Mouse (Mus musculus): Measurements from ENCODE around the gene 4930474N05Rik. TPM values are rescaled to one million over a fixed set of nuclear protein-coding genes. Genes with fewer than 3 reads are reported as not detected.

4930474N05Rik gene
- not detected for total RNA-seq (2021)

DNA sequence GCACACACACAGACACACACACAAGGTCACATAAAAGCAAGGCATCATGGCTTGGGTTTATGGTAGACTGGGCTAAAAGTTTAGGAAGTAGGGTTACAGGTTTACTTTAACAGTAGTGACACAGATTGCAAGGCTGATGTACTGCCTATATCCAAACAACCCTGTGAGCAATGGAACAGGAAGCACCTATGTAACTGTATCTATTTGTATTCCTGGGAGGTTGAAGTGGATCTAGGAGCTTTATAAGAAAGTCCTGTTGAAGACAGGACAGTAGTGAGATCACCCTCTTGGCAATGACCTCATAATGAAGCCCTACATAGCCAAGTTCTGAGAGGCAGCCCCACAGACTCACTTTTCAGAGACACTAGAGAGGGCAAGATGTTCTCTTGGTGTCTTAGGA is at the start of gene 4930474N05Rik:
4930474N05Rik (plus strand) TSS at position 301 of the 400 bp plus-strand sequence.
- intact Hi-C loops (cut with DNase I), result no loop called here
- DNase-seq (ENCODE audit: low spot score in 2 of 2), result no peak

- peak; percentile 16 to 25 for DNase-seq (ENCODE audit: low spot score in 2 of 2)
- intact Hi-C loops (cut with DNase I), result no loop called here
Observed at GRCm38 (mm10) chr14:36048746-36049391, 45.8 kb upstream of the 4930474N05Rik start.

DNA sequence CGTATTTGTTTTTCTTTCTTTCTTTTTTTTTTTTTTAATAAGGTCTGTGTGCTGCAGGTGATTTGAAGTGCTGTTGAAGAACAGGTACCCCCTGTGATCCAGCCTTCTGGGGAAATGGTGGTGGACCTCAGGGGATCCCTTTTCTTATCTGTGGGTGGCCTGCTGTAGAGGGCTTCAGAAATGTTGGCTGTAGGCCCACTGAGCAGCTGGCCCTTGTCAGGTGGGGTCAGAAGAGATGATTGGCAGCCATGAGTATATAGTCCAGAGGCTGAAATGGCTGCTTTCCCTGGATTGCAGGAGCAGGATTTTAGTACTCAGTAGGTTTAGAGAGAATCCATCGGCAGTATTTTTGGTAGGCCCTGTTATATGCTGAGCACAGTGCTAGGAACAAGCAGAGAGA is 41.4 kb upstream of the 4930474N05Rik start:
- no peak for DNase-seq (ENCODE audit: low spot score in 2 of 2)
- intact Hi-C loops (cut with DNase I), result no loop called here

DNA sequence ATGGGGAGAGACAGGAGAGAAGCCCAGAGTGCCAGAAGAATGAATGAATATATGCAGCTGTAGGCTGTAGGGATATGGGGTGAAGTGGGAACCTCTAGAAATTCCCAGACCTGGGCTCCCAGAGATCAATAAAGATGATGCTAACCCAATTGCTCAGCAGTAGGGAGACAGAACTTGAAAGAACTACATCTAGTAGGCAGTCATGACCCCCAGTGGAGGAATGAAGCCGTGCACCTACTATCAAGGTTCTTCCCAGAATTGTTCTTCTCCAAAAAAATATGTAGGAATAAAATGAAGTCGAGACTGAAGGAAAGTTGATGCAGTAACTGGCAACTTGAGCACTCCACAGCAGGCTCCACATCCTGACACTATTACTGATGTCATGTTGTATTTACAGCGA is 3.8 kb downstream of the 4930474N05Rik start:
- no peak for DNase-seq (ENCODE audit: low spot score in 2 of 2)
- intact Hi-C loops (cut with DNase I), result no loop called here

- no peak for DNase-seq (ENCODE audit: low spot score in 2 of 2)
- intact Hi-C loops (cut with DNase I), result no loop called here
Observed at GRCm38 (mm10) chr14:36099647-36100046, 4.9 kb downstream of the 4930474N05Rik start.

- DNase-seq (ENCODE audit: low spot score in 2 of 2), result no peak
- intact Hi-C loops (cut with DNase I), result no loop called here
Observed at GRCm38 (mm10) chr14:36100731-36101130, 6.0 kb downstream of the 4930474N05Rik start.

GRCm38 (mm10) chr14:36114481-36114880 is 19.8 kb downstream of the 4930474N05Rik start:
- DNase-seq (ENCODE audit: low spot score in 2 of 2), result peak in 1 of 2 experiments; percentile 35
- intact Hi-C loops (cut with DNase I), result no loop called here

DNA sequence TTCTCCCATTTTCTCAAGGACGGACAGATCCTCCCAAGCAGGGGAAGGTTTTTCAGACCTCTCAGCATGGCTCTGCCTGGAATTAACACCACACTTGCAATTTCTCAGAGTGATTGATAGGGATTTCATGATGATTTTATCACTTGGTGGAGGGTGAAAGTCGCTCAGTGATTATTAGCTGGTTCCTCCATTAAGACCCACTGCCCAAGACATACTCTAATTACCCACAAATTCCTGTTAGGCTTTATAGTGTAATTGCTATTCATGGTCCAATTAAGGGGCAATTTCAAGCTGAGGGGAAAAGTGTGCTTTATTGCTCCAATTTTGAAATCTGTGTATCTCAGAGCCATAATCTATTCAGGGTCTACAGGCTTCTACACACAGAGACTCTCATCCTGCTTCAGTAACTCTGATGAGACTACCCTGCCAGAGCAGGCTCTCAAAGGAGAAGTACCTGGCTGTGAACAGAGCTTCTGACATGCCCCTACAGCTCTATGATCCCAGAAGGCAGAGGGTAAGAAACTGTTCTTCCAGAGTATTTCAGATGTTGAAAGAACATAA is 29.1 kb downstream of the 4930474N05Rik start:
- no peak for DNase-seq (ENCODE audit: low spot score in 2 of 2)
- intact Hi-C loops (cut with DNase I), result no loop called here

GRCm38 (mm10) chr14:36135749-36136148 is 41.0 kb downstream of the 4930474N05Rik start:
- intact Hi-C loops (cut with DNase I), result no loop called here
- DNase-seq (ENCODE audit: low spot score in 2 of 2), result no peak

DNA sequence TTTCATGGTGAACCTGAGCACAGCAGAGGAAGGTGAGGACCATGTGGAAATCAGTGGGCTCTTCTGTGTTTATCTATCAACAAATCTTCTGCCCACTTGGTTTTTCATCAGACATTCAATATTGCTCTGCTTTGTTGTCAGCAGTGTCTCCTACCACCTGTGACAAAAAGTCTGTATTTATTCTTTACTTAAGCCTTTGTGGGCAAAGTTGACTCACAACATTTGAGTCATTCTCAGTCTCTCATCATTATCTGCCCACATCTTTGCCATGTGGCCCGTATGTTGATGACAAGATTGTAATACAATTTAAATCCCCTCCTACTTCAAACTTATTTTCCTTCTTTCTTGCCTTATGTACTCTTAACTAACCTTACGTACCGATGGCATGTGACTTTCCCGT is 43.0 kb downstream of the 4930474N05Rik start:
- intact Hi-C loops (cut with DNase I), result no loop called here

GRCm38 (mm10) chr14:36145261-36145660 is 50.5 kb downstream of the 4930474N05Rik start:
- intact Hi-C loops (cut with DNase I), result no loop called here
- peak in 1 of 2 experiments; percentile 11 for DNase-seq (ENCODE audit: low spot score in 2 of 2)

More for the DNA sequence above, 43.0 kb downstream of the 4930474N05Rik start:
- DNase-seq (ENCODE audit: low spot score in 2 of 2), result no peak

Data from left cerebral cortex, postnatal 25 days (tissue).